Mouse (Mus musculus) T-helper 2 cell (primary cell): ENCODE data around the gene Irgm2.
"Not testable (repeated sequence)": the region's sequence is repeated elsewhere in the genome, so short reads cannot be mapped to it uniquely, and the experiment has no call there.

Experiments used
- in situ Hi-C: fragments of 300-600 bp; cut with MboI, MseI; formaldehyde crosslinking; loops from one replicate; pipeline ENCODE4 v1.15.1; 2025; ENCODE audit warnings: high pct_unique_total_duplicates

The Irgm2 gene

DNA sequence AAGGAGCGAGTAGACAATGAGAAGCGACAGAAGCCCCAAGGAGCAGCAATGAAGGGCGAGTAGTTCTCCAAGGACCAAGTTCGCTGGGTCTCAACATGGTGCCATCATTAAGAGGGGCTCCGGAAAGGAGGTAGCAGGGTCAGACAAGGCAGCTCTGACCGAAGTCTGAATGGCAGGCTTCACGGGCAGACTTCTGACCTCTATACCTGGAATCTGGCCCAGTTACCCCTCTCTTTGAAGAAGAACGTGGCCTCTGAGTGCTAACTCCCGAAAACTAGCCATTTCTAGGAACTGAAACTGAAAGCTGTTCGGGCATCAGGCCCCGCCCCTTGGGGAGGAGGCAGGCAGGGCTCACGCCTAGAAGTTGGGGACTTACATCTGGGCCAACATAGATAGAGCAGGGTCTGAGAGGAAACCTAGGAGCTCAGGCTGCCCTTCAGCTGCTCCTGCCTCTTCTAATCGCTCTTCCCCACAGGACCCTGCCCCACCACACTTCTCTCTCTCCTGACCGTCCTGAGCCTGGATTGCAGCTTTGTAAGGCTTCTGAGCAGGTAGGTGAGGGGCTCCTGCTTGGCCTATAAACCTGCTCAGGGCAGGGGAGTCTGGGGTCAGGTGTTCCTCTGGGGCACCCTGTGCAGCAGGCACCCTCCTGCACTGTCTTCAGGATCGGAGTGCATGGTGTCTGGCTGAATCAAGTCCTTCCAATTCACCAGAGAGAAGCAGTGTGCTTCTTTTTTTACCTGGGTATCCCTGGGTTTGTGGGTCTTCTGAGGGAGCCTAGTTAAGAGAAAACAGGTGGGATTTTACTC, at the start of gene Irgm2, which contains the start of gene Igtp:
TSS of gene Irgm2 (plus strand) at position 390 of the 809 bp plus-strand sequence.
TSS of gene Igtp (plus strand) at position 328 of the 809 bp plus-strand sequence.
- in situ Hi-C loops = loop anchor here (5.0 kb wide), 1 partner anchor 33 kb away; no protein-coding TSS in a partner anchor

DNA sequence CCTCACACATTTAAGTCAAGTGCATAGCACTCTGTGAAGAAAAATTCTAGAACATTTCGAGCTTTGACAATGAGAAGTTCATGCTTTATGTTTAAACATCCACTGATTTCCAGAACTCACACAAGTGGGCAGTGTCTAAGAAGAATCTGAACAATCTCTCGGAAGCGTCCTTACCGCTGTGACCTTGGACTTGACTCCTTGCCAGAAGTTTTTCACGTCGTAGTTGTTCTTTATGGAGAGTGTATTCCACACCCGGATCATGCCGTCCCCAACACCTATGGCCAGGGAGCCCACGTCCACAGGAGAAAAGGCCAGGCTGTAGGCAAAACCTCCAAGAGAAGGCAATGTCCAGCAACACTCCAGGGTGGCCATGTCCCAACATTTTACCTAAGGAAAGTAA, 44.0 kb upstream of the Irgm2 start:
- in situ Hi-C loops = no loop called here

DNA sequence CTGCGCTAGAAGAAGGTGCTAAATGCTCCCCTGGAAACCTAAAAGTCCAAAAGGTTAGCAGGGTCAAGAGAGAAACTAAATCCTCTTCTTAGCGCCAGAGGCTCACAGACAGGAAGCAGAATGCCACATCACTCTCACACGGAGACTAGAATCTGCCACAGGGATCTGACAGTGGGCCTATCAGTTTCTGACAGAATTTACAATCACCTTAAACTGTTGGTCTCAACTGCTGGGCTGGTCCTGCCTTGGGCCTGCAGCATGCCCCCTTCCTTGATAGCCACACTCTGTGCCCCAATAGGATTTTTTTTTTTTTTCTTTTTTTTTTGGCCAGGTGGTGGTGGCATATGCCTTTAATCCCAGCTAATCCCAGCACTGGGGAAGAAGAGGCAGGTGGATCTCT, 42.5 kb upstream of the Irgm2 start:
- in situ Hi-C loops = no loop called here

DNA sequence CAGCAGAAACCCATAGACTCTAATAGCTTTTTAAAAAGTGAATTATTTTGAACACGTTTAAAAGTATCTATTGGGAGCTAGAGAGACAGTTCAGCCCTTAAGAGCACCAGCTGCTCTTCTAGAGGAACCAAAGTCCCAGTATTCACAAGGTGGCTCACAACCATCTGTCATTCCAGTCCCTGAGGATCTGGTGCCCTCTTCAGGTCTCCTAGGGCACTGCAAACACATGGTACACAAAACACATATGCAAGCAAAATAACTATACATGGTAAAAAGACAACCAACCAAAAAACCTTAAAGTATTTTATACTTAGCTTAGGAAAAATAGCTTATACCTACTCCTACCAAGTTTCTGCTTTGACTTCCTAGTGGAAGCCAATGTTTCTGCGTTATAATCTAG, 34.3 kb upstream of the Irgm2 start:
- in situ Hi-C loops = no loop called here

DNA sequence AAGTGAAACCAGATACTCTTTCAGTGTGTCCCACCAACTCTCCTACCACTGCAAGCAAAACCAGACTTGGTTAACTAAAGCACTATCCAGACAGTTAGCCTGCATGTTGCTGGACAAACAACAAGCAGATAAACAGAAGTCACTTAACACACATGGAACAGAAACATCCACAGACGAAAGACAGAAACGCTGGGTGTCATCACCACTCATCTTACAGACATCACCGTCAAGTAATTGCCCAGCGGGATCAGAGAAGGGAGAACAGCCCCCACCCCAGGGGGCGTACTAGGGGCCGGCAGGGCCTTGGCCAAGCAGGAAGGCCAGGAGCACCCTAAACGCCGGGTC, 31.6 kb upstream of the Irgm2 start:
- in situ Hi-C loops = no loop called here

DNA sequence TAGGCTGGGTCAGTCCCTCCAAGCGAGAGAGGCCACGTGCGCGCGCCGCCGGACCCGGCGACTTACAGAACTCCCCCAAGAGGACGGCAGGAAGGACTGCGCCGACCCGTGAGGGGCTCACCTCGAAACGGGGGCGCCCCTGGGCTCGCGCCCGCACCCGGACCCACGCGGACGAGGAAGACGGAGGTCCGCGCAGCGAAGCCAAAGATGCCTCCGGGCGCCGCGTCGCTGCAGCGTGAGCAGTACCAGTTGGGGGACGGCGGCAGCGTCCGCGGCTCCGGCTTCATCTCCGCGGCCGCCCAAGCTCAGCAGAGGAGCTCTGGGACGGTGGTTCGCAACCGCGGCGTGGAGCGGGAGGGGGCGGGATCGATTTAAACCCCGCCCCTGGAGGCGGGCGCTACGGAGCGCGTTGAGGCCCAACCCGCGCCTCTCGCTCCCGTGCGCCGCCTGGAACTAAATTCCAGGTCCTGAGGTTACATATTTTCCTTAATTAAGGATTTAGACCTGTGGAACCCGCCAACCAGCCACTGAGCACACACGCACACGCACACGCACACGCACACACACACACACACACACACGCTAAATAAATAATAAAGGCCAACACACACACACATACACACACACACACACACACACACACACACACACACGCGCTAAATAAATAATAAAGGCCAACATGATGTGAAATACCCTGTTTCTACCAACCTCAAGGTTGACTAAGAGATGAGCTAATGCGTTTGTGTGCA, 31.1 kb upstream of the Irgm2 start, which contains the start of gene Gemin5:
TSS of gene Gemin5 (minus strand) at position 373 of the 749 bp plus-strand sequence.
- in situ Hi-C loops = no loop called here

DNA sequence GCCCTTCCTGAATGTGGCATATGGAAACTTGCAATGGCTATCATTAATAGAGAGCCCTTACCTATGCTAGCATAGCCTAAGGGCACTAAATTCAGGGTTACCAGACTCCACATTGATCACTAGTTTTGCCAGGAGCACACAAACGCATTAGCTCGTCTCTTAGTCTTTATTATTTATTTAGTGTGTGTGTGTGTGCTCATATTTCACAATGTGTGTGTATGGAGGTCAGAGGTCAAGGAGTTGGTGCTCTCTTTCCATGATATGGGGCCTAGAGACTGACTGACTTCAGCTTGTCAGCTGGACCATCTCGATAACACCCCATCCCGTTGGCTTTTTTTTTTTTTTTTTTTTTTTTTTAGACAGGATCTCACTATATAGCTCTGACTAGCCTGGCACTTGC, 29.8 kb upstream of the Irgm2 start:
- in situ Hi-C loops = loop anchor here (5.0 kb wide), 1 partner anchor 133 kb away; no protein-coding TSS in a partner anchor

DNA sequence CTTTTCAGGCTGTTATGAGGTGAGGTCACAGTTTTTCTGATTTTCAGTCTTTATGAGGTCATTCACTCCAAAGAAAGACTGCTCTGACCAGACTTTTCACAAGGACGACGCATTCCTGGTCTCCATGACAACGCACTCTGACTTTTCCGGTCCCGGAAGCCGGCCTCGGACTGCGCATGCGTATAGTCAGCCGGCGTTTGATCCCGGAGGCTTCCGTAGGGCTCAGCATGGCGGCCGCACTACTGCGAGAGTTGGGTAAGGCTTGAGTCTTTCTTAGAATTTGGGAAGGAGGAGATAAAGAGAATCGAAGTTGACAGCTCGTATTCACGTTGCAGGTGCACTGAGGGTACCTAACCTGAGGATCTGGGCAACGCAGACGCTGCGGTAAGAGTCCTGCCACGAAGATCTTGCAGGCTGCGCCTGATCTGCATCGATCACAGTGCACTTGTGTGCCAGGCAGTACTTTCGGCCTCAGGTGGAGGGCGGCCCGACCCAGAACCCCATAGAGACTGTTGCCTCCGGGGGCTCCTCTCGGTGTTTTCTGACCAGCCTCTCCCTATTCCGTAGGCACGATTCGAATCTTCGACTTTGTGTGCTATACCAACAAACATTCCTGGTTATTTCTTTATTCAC, 27.8 kb upstream of the Irgm2 start, which contains the start of gene Mrpl22:
TSS of gene Mrpl22 (plus strand) at position 203 of the 633 bp plus-strand sequence.
- in situ Hi-C loops = loop anchor here (5.0 kb wide), 1 partner anchor 131 kb away; no protein-coding TSS in a partner anchor

DNA sequence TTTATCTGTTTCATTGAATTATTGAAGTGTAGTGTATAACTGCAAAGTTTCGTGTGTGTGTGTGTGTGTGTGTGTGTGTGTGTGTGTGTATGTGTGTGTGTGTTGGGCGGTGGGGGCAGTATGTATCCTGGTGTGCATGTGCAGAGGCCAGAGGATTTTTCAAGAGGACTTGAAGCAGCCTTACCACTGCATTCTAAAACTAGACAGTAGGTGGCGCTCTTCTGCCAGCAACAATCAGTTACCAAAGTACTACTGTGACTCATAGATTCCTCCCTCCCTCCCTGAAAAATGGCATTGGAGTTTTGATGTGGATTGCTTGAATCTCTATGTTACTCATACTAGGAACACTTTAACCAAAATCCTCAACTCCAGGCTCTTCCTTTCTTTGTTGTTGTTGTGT, 19.9 kb upstream of the Irgm2 start:
- in situ Hi-C loops = no loop called here

DNA sequence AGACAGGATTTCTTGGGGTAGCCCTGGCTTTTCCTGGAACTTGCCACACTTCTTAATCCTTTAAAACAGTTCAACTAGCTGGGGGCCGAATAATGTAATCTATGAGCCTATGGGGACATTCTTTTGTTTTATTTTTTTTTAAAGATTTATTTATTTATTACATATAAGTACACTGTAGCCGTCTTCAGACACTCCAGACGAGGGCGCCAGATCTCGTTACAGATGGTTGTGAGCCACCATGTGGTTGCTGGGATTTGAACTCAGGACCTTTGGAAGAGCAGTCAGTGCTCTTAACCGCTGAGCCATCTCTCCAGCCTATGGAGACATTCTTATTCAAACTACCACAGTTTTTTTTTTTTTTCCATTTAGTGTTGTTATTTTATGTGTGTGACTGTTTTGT, 19.4 kb upstream of the Irgm2 start:
- in situ Hi-C loops = not testable (repeated sequence)

DNA sequence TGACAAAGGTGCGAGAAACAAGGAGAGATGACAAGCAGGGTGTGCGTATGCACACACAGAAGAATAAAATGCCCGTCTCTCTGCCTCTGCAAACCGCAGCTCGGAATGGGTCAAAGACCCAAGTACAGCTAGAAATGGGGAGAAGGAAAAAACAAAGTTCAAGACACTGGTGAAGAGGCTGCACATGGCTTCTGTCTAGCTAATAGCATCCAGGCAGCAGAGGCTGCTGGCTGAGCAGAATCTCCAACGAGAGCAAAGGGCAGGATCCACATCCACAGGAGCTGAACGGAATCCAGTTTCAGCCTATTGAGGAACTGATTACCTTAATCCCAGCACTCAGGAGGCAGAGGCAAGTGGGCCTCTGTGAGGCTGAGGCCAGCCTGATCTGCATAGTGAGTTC, 18.7 kb upstream of the Irgm2 start:
- in situ Hi-C loops = no loop called here

DNA sequence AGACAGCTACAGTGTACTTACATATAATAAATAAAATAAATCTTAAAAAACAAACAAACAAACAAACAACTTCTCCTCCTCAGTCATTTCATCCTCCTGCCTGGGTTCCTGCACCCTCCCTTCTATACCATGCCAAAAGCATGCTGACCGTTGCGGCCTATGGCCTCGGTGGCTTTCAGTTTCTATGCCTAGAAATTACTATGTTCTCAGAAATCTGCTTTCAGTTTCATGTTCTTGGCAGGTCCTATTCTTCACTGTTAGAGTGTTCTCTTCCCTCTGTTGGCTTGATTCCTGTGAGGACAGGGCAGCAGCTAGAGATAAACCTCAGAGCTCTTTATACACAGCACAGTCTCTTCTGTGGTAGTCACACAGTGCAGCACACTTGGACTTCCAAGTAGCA, 15.8 kb upstream of the Irgm2 start:
- in situ Hi-C loops = no loop called here

DNA sequence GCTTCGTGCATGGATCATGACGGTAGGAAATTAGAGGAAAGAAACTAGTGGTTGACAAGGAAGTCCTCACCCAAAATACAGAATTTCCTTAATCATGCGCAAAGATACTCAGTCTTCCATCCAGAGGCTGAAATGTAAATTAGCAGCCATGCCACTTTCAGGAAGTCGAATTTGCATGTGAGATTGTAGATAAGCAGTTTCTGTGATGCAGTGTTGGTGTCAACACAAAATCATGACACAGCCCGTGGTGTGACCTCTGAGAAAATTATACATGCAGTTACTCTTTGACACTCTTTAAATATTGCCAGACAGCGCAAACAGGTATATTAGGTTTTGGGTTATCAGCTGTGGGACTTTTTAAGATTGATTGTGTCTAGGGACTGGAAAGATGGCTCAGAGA, 9.7 kb upstream of the Irgm2 start:
- in situ Hi-C loops = no loop called here

DNA sequence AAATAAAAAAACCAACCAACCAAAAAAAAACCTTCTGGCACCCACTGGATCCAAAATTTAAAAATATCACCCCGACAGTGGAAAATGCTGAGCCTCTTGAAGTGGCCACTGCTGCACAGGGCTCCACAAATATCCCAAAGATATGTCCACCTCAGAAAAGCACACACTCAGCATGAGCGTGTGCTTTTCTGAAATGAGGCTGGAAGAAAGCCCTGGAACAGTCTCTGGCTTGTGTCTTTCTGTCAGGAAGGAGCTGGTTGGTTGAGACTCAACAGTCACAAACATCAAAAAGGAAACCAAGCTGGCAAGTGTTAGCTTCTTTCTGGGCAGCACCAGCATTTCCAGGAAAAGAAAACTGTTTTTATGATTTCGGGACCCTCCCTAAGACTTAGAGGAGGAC, 6.1 kb upstream of the Irgm2 start:
- in situ Hi-C loops = no loop called here

DNA sequence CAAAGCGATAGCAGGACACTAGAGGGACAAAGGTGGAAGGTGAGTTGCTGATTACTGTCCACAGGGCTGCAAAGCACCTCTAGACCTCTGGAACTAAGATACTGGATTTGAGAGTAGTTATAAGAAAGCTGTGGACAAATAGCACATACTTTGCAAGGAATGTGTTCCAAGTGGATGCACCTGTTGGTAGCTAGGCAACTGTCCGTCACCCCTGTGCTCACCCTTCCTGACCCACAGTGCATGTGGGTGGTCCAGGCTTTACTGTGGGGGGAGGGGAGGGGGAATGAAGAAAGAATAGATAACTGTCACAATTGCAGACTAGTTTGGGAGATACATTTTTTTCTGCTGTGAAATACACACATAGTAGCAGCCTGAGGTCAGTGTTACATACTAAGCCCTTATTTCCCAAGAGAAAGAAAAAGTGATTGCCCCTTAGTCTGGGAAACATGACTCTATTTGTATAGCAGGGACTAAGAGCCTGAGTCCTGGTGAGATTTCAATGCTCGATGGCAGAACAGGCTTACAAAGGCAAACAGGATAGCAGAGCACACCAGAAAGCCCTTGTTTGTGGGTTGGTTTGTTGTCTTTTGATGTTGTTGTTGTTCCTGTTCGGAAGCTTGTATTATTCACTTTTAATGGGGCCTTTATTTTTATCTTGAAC, 5.4 kb upstream of the Irgm2 start:
- in situ Hi-C loops = no loop called here

DNA sequence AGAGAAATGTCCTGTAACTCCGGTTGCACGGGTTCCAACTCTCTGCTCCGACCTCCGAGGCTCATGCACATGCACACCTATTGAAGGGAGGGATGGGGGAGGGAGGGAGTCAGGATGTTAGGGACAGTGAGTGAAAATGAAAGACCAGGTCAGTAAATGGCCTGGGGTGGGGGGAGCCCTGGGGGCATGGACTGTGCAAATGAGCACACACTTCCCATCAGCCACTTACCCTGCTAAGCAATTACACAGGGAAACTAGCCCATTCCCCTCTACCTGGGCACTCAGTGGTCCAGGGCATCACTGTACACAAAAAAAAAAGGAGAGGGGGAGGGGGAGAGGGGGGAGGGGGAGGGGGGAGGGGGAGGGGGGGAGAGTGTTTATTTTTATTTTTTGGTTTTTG, 755 bp upstream of the Irgm2 start:
- in situ Hi-C loops = loop anchor here (5.0 kb wide), 1 partner anchor 34 kb away; no protein-coding TSS in a partner anchor

DNA sequence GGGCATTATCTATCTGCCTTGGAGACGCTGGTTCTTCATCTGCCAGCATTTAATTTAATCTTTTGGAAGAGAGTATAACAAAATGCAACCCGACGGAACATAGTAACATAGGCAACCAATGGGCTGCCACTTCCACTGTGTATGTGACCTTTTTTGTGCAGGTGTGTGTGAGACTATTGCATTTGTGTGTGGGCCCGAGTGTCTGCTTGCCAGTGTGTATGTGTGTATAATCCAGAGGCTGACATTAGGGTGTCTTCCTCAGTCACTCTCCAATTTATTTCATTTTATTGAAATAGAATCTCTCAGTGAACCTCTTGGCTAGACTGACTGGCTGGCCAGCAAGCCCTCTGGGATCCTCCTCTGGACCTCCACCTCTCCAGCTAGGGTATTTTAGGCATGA, 808 bp downstream of the Irgm2 start:
- in situ Hi-C loops = no loop called here

DNA sequence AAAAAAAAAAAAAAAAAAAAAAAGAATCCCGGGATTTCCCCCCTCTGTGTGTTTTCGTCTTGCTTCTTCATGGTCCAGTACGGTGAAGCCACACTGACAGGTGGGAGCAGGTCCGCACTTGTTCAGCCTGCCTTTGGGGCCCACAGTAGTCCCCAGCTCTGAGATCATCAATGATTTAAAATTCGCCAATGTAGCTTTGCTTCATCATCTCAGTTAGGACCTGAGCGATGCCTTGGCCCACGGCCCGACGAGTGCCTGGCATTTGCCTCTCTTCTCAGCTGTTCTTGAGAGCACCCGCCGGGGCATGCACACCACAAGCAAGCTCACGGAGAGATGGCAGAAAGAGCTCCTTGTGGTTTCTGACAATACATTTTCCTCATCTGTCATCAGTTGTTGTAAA, 1.6 kb downstream of the Irgm2 start:
- in situ Hi-C loops = no loop called here

DNA sequence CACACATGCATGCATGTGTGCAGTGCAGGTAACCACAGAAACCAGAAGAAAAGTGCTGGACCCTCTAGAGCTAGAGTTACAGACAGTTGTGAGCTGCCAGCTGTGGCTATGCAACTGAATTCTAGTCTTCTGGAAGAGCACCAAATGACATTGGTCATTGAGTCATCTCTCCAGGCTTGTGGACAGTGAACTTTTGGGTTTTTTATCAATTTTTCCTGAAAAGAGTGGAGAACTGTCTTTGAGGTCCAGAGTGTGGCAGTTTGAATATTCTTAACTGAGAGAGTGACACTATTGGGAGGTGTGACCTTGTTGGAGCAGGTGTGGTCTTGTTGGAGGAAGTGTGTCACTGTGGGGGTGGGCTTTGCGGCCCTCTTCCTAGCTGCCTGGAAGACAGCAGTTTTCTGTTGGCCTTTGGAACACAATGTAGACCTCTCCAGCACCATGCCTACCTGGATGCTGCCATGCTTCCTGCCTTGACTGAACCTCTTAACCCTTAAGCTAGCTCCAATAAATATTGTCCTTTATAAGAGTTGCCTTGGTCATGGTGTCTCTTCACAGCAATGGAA, 11.0 kb downstream of the Irgm2 start:
- in situ Hi-C loops = loop anchor here (10.0 kb wide), 1 partner anchor 1894 kb away; the partner anchor contains the start of gene Rai1

DNA sequence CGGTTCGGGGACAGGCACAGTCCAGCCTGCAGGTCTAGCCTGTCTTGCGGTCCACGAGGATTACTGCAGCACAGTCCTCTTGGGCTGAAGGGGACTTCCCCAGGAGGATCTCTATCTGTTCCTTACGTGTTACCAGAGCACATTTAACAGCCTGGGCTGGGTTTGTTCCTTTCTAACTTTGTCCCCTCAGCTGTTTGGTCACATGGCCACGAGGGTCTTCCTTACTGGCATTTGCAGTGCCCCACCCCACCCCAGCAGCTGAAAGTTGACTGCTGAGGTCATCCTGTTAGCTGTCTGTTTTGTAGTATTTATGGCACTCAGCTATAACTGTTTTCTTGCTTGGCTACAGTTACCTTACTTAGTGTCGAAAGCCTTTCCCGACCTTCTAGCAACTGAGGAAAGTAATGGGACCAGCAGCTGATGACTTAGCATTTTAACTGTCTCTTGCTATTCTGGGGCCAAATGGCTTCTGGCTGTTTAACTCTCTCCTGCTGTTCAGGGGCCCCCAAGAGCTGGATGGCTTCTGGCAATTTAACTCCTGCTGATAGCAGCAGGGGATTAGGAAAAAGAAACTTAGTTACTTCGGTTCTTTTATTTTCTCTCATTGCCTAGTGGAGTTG, 11.8 kb downstream of the Irgm2 start:
- in situ Hi-C loops = loop anchor here (10.0 kb wide), 1 partner anchor 1894 kb away; the partner anchor contains the start of gene Rai1

DNA sequence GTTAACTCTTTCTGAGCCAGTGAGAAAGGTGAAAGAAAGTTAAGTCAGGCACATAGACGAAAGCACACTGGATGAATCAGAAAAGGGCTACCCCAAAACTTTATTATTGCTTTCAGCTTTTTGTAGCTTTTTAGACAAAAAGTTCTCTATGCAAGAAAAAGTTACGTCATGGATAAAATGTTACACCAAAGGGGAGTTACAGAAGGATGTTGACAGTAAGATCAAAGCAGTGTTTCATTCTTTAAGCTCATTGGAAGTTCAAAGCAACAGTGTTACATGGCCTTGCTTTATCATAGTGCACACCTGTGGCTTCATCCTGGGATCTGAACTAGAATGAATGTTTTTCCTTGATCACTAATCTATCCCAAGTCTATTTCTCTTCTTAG, 12.3 kb downstream of the Irgm2 start:
- in situ Hi-C loops = loop anchor here (10.0 kb wide), 1 partner anchor 1893 kb away; the partner anchor contains the start of gene Rai1
